Mouse (Mus musculus) adrenal gland, adult 2 months (tissue): ENCODE data around the gene Mcrip2. TPM values are rescaled to one million over a fixed set of nuclear protein-coding genes. Genes with fewer than 3 reads are reported as not detected.

Source experiments
- DNase-seq: peaks from one replicate; pipeline ENCODE4 v3.0.0; 2021
- polyA plus RNA-seq: library from polyadenylated mRNA; depleted of rRNA; stranded (reverse); fragments of >200 nt; gene quantifications from 2 replicates; pipeline ENCODE4 v1.2.3, GENCODE M21; 2012
- total RNA-seq, 2 experiments: library from RNA; stranded (reverse); gene quantifications; 2 replicates each; pipeline ENCODE4 v1.2.3; 2021

Mcrip2 gene
- total and polyA plus RNA-seq, 3 experiments, result 302 to 1,757 (median 466) TPM

DNA sequence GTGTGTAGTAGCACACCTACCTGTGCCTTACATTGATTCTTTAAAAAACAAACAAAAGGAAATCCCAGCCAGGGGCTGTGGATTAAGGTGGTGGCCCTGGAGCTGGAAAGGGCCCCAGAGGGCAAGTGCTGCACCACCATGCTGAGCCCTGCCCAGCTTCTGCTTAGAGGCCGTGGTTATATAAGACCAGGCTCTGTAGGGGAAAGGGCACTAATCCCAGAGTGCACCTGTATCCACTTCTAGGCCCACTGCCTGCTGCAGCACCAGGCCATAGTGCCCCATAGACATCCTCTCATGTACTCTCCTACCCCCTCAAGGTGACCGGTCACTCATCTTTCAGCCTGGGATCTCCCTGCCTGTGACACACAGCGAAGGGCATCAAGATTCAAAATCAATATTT, 2.4 kb downstream of the Mcrip2 start:
- DNase-seq, result peak; percentile 47

DNA sequence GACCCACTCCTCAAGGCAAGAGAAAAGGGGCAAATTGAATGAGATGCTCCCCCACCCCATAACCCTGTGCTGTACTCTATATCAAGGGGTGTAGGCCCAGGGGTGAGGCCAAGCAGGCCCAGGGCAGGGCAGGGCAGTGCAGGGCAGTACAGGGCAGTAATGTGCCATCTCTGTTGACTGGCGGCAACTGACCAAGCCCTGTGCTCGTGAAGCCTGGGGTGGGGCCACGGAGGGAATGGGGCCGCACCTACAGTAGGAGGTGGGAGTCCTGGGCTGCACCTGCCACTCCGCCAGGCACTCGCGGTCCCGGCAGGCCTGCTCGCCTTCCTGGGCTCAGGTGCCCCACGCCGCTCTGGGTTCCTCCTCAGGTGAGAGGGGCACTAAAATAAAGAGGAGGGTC, 3.3 kb downstream of the Mcrip2 start:
- no peak for DNase-seq

DNA sequence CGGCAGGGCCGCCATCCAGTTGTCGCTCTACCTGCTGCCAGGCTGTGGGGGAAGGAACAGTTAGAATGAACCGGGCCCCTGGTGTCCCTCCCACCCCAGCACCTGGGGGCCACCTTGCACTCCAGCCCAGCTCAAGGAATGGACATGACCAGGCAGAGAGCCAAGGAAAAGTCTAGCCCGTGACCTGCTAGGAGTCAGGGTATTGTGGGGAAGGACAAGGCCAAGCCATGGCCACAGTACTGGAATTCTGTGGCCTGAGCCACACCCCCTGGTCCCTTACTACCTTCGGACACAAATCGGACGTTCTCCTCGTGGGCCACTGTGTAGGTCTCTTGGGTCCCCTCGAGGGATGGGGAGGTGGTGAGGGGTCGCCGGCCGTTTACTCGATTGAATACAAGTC, 4.3 kb downstream of the Mcrip2 start:
- DNase-seq, result peak; percentile 64

DNA sequence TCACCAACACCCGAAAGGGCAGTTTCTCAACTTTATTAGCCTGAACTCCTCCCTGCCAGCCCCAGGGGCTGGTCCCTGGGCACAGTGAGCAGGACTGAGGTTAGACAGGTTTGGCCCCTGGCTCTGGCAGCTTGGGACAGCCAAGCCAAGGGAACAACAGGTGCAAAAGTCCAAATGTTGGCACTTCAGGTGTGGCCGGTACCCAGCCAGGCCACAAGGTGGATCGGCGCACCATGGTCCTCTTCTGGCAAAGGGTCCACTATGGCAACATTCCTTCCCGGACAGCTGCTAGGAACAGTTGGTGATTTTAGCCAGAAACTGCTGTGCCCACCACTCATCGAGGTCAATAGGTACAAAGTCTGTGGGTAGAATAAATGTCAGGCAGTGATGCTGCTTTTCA, 4.9 kb downstream of the Mcrip2 start:
- DNase-seq, result no peak

DNA sequence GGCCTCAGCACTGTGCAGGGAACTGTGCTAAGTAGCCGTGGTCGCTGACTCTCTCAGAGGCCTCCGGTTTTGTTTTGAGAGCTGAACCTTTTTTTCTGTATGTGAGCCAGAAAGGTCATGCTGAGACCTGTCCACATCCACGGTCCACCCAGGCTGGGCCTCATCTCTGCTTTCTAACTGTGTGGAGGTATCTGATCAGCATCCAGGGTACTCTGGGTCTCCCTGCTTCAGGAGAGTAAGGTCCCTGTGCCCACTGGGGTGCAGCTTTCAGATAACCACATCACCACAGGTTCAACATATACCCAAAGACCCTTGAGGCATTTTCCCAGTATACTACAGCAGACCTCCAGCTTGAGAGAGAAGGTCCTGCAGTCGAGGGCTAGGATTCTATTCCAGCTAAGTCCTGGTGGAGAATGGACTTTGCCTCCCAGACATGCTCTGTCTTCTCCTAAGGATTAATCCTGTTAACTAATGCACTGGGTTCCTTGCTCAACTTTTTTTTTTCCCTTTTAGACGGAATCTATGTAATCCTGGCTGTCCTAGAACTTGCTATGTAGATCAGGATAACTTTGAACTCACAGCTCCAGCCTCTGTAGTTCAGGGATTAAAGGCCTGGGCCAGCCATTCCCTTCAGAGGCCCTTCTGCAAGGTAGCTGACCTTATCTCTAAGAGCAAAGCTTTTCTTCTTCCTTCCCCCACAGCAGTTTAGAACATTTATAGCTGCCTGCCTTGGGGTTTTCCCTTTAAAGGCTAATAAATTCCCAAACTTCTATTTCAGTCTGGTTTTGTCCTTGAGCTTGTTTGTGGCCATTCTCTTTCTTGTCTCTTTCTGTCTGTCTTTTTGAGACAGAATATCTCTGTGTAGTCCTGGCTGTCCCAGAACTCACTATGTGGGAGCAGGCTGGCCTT, 6.6 kb downstream of the Mcrip2 start:
- no peak for DNase-seq

DNA sequence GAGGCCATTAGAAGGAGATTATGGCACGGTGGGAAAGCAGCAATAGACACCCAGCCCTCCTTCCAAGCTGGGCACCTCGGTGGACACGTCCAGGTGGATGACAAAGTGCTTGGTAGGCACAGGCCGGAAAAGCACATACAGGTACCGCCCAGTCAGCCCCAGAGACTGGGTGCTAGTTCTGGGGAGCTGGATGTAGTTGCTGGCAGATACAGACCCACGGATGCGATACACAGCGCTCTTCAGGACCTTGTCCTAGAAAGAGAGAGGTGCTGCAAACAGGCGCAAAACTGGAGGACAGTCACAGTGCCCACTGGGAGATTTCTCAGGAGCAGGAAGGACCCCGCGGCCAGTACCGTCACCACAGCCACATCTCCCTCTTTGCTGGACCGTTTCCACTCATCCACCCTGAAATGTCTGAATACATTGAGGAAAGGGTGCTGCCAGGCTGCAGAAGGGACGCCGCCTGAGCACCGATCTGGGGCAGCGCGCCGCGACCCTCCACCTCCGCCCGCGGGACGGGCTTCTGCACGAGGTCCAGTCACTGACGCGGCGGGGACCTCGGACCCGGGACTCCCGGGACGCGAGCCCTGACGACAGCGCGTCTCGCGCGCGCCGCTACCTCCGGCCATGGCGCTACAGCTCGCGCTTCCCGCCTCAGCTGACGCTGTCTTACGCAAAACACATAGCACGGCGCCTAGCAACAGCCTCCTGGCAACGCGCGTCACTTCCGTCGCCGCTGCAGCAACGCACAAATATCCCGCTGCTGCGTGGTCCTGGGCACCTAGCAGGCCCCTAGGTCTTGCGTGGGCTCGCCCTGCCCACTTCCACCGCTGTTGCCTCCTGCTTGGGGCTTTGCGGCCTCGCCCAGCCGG, 7.5 kb downstream of the Mcrip2 start, which contains the start of gene Wdr90:
TSS of gene Wdr90 (minus strand) at position 670 of the 872 bp plus-strand sequence.
- peak; percentile 95 for DNase-seq

DNA sequence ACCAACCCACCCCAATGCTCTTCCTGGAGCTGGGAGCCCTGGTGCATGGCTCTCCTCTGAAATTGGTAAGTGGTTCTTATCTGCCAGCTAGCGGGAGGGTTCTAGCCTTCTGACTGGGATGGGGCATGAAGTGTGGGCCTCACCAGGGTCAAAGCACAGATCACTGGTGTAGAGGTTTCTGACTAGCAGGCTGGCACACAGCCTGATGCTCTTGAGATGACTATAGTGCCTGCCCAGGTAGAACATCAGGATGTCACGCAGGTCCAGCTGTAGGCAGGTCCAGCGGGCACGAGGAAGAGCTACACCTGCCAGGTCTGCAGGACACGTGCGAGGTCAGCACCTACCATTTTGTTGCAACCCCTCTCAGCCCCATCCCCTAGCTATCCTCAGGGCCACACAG, 8.3 kb downstream of the Mcrip2 start:
- DNase-seq, result no peak

DNA sequence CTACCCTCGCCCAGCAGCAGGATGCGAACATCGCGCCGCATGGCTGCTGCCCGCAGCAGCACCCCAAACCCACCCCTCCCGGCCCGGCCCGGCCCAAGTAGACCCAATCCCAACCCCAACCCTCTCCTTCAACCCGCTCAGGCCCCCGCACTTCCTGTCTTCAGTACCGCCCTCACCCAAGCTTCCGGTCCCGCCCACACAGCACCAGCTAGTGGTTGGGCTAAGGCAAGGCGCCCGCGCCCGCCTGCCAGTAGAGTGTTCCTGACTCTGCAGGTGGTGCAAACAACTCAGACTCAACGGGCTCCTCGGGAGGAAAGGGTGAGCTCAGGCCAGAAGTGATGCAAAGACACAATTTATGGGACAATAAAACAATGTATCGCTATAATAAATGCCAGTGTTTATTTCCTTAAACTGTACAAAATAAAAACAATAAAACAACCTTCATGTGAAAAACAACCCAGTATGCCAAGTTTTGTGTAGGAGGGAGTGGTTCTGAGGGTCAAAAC, 24.1 kb downstream of the Mcrip2 start, which contains the start of gene Rhot2:
TSS of gene Rhot2 (minus strand) at position 456 of the 506 bp plus-strand sequence.
- DNase-seq, result peak; percentile 97

DNA sequence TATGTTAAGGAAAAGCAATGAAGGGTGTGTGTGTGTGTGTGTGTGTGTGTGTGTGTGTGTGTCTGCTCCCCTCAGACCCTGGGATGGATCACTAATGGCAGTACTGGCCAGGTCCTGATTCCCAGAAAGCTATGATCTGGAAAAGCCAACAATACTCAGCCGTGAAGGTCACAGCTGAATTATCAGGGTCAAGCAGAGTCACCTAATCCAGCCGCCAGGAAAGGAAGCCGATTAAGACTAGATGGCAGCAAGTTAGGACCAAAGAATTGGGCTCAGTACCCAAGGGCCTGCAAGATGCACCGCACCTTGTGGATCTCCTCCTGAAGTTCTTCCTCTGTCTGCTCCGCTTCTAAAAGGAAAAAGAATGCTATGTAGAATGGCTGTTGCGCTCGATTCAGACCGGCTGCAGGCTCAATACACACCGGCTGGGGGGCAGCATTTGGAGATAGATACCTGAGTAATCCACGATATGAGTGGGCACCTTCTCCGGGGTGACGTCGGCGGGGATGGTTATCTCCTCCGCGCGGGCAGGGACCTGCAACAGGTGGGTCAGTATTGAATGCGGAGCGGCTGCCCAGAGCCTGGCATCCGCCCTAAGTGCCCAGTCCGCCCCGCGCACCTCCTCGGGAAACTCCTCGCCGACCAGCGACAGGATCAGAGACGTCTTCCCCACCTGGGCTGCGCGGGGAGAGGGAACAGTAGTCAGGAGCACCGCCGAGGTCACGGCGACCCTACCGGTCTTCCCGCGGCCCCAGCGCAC, 24.7 kb downstream of the Mcrip2 start:
- peak; percentile 55 for DNase-seq

DNA sequence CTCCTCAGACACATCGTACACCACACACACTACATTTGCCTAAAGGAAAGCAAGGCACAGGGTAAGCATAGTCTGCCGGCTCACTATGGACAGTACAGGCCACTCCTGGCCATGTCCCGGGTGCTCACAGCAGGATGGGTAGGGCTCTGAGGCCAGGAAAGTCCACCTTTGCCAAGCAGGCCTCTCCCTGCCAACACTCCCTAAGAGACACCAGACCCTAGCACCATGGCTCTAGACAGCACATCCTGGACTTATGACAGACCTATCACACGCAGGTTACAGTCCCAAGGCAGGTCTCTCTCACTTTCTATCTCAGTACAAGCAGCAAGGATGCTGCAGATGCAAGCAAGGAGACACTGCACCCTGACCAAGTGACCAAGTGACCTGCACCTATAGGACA, 25.4 kb downstream of the Mcrip2 start:
- DNase-seq, result no peak

DNA sequence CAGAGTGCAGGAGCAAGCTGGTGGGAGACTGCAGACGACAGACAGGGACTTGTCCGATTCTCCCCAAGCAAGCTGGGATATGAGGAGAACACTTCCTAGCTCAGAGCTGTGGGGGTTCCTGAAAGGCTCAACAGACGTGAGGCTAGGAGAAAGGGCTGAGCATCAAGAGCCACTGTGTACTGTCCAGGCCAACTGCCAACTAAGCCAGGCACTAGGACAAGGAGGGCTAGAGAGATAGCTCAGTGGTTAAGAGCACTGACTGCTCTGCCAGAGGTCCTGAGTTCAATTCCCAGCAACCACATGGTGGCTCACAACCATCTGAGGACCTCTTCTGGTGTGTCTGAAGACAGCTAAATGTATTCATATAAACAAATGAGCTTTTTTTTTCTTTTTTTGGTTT, 26.1 kb downstream of the Mcrip2 start:
- DNase-seq, result no peak

DNA sequence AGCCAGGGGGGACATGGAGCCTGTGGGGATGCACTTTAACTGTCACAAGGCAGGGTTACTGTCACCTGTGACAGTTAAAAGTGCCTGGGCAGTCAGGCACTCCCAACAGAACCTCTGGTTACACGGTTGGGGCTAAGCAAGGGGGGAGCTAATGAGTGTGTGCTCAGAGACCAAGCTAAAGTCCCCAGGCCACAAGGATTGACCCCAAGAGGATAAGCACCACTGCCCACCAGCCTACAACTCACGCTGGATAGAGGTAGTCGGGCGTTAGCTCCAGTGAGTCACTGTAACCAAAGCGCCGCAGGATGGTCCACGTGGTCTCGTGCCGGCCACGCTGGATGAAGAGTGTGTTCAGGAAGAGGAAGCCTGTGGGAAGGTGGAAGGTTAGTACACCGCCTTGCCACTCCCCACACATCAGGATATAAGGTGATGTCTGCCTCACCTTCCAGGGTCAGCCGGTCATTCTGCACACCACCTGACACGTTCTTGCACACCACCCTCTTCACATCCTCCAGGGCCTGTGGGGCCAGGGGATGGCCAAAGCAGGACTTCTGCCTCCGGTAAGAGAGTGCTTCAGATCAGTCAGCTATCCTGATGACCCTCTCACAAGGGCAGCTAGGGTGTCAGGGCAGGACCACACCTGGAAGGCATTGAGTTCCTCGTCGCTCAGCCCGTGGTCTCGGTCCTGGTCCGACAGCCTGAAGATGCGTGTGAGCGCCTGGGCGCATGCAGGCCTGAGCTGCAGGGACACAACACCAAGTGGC, 27.3 kb downstream of the Mcrip2 start, which contains the start of gene Gm20683:
TSS of gene Gm20683 (minus strand) at position 647 of the 764 bp plus-strand sequence.
- DNase-seq, result no peak

DNA sequence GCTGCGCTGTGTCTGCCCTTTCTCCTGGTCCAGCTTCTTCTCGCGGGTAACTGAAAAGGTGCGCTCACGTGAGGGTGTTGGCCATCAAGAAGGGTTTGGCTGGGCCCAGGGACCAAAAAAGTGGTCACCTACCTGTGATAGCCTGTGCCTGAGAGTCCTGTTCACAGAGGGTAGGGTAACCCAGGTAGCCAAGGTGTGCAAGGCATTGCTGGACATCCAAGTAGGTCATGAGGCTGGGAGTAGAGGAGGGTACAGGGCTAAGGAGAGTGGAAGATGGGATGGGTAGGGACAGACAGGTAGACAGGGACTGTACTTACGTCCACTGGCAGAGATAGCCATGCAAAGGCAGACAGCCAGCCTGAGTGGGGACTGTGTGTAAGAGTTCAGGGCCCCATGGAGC, 28.0 kb downstream of the Mcrip2 start:
- DNase-seq, result no peak

DNA sequence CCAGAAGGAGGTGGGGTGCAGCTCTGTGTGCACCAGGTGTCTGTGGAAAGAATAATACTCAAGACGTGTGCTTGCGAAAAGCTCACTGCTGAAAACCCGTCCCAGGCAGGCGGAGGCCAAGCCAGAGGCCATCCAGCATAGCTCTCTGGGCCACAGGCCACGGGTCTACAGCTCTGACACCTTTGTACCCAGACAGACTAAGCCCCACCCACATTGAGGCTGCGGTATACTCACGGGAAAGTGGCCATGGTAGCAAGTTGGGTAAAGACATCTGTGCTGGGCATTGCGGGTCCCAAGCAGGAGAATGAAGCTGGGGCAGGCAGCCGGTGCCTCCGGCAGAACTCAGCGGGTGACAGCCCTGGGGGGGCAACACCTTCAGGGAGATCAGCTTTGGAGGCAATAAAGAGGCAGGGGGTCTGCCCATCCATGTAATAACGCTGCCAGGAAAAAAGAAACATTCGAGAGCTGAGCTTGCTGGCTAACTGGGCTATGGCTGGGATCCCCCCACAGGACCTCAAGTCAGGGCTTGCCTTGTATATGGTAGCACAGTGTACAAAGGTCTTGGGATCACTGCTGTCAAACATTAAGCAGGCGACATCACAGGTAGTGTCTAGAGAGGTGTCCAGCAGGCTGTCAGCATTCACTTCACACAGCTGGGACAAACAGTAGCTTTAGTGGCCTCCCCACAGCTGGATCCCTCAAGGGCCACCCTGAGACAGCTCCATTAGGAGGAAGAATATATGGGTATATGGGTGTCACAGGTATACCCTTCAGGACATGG, 28.9 kb downstream of the Mcrip2 start:
- DNase-seq, result no peak

DNA sequence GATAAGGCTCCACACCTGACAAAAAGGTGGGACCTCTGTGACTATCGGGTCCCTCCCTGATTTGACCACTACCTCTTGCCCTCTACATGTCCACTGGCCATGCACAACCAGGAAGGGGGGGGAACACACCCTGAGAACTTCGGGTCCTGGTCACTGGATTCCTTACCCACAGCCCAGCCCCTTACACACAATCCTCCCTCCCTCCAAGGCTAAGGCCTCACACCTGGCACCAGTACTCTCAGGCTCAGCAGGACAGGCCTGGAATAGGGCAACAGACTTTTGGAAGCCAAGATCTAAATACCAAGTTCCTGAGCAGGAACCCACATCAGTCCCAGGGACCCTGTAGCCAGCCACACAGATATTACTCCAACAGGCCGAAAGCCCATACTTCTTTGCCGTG, 29.7 kb downstream of the Mcrip2 start:
- DNase-seq, result no peak

DNA sequence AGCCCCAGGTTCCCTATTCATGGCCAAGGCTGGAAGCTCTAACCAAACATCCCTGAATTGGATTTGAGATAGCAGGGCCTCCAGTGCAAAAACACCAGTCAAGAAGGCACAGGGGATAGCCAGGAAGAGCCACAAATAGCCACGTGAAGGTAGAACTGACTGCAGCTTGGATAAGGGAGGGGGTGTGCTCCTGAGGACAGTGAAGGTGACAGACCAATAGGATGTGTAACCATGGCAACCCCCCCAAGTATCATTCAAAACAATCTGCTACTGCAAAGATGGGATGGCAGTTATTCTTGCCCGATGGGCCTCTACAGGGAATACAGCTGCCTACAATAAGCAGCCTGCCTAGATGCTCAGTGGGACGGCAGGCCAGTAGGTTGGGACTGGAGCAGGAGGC, 31.0 kb downstream of the Mcrip2 start:
- no peak for DNase-seq

DNA sequence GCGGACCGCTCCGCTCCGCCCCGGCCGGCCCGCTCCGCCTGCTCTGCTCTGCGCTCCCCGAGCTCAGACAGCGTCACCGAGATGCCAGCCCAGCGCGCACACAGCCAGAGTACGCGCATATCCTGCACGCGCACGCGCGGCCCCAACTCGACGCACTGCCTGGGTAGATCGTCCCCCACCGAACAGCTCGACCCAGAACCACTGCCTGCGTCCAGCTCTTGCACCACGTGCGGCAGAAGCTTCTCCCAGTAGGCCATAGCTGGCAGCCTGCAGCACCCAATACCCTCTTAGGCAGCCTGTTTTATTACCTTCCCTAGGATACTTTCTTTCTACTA, 31.5 kb downstream of the Mcrip2 start, which contains the start of gene Rhbdl1:
TSS of gene Rhbdl1 (minus strand) at position 220 of the 335 bp plus-strand sequence.
- peak; percentile 93 for DNase-seq

DNA sequence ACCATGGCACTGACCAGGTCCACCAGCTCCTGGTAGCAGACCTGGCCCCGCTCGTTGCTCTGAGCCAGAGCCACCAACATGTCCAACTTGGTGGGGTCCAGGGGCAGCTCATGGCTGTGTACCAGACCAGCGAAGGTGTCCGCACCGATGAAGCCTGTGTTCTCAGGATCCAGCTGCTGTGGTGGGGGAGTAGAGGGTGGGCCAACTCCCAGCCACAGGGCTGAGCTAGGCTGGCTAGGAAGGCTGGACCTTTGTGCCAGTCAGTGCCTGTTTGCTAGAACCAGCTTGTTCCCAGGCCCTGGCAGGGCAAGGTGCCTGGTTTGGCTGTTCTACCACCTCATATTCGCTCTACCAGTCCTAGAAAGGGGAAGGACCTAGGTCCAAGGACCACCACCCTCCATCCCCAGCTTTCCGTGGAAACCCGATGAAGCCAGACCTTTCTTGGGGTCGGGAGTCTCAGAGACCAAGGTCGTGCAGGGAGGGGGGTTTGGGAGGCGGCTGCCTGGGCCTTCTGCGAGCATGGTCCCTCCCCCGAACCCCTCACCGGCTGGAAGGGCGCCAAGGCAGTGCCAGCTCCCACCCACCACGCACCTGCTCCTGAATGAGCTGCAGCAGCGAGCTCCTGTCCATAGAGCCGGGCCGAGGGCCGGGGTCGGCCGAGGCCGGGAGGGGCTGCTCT, 32.0 kb downstream of the Mcrip2 start:
- DNase-seq, result no peak

DNA sequence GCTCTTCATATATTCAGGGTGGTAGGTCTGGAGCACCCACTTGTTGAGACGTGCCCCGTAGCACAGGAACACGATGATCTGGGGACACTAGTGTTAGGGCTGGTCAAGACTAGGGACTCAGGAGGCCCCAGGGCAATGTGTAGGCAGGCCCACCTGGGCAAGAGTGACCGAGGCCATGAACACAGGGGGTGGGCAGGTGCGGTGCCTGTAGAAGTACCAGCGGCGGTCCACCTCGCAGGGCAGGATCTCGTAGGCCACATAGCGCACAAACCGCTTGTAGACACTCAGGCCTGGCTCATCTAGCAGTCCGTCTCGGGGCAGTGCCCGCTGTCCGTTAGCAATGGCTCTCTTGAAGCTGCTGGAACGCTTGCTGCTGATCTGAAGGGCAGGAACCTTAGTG, 32.7 kb downstream of the Mcrip2 start:
- DNase-seq, result peak; percentile 42

DNA sequence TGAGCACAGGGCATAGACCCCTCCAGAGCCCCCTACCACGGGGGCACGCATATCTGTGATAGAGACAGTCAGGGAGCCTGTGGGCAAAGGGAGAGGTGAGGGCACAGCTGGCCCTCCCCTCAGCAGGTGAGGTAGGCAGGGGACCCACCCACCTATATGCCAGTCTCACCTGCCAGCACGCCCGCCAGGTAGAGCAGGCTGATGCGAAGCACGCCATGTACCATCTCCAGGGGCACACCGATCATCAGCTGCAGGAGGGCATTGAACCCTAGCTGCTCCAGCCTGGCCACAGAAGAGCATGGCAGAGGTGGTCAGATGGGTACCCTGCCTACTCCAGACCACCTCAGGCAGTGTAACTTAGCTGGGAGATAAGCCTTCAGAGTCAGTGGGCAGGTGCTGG, 33.3 kb downstream of the Mcrip2 start:
- no peak for DNase-seq
